Mouse (Mus musculus): ENCODE measurements around the gene Nlrp4a. TPM values are rescaled to one million over a fixed set of nuclear protein-coding genes. Genes with fewer than 3 reads are reported as not detected.
"Not testable (repeated sequence)": the region's sequence is repeated elsewhere in the genome, so short reads cannot be mapped to it uniquely, and the experiment has no call there.

The Nlrp4a gene
- total RNA-seq (2021): not detected
- long read RNA-seq, experiment 1: 0 reads
- long read RNA-seq, experiment 2: 0 reads

- Histone ChIP-seq H3K4me3 (no peak within 1 kb of the TSS), H3K27ac (no peak within 1 kb of the TSS)
- no peak for DNase-seq (ENCODE audit: low spot score in 2 of 2)
- TF ChIP-seq CTCF (conservative IDR thresholded peaks at IDR 0.05): no peak
Measured at GRCm38 (mm10) chr7:26434813-26435212, at the start of gene Nlrp4a. Nlrp4a (plus strand) TSS chr7:26435113.

- not testable (repeated sequence) for H3K27ac ChIP-seq; DNase-seq (ENCODE audit: low spot score in 2 of 2); H3K4me3 ChIP-seq
Measured at GRCm38 (mm10) chr7:26386691-26387090, 48.2 kb upstream of the Nlrp4a start.

DNA sequence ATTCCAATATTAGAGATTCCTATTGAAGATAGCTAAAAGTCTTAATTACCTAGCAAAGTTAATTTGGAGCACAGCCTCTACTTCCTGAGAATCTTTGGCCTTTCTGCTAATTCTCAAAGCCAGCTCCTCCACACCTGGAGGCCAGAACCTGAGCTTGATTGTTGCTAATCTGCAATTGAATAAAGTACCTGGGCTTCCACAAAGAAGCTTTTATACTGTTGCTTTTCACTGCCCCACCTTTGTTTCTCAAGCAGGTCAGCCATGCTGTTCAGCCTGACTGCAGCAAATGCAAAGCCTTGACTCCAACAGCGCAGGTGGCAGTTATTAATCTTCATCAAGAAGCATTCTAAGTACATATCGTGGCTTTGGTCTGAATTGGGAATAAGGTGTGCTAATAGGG, 43.8 kb upstream of the Nlrp4a start:
- not testable (repeated sequence) for H3K4me3 ChIP-seq, H3K27ac ChIP-seq

DNA sequence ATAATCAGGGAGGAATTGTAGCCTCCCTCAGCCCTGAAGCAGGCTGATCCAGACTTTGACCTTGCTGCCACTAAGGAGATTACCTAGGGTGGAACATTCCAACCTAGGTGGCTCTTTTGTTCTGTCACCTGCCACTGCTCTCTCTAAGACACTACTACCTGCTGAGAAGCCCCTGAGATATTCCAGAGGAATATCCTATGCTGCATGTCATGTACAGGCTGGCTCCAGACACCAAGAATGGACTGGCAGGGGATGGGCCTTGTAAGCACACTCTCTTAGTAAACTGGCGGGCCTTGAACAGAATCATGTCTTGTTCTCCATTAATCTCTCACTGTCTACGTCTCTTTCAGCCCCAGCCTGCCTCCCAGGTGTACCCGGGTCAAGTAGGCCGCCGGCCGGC, 43.1 kb upstream of the Nlrp4a start:
- not testable (repeated sequence) for H3K4me3 ChIP-seq; DNase-seq (ENCODE audit: low spot score in 2 of 2); H3K27ac ChIP-seq

More for the DNA sequence above, 43.8 kb upstream of the Nlrp4a start:
- DNase-seq (ENCODE audit: low spot score in 2 of 2): not testable (repeated sequence)

- not testable (repeated sequence) for H3K27ac ChIP-seq; DNase-seq (ENCODE audit: low spot score in 2 of 2); H3K4me3 ChIP-seq
Measured at GRCm38 (mm10) chr7:26403600-26403999, 31.3 kb upstream of the Nlrp4a start, which contains the start of gene Nlrp9c. Nlrp9c (minus strand) TSS chr7:26403700.

GRCm38 (mm10) chr7:26476690-26477089, 41.8 kb downstream of the Nlrp4a start:
- Histone ChIP-seq H3K4me3 (no peak overlapping the region), H3K27ac (no peak overlapping the region)
- no peak for DNase-seq (ENCODE audit: low spot score in 2 of 2)
- no peak for TF ChIP-seq CTCF (conservative IDR thresholded peaks at IDR 0.05)

- H3K4me3 ChIP-seq; DNase-seq (ENCODE audit: low spot score in 2 of 2); H3K27ac ChIP-seq: not testable (repeated sequence)
Measured at GRCm38 (mm10) chr7:26489514-26489913, 54.6 kb downstream of the Nlrp4a start.

Other genes starting within 250 kb of the Nlrp4a start
- gene Vmn1r184, start 174.8 kb upstream of the Nlrp4a start, total RNA-seq (2021): not detected
- gene Cyp2a4, start 127.9 kb upstream of the Nlrp4a start, total RNA-seq (2021): not detected
- not detected for gene Nlrp9c, start 31.4 kb upstream of the Nlrp4a start, total RNA-seq (2021)
- gene Nlrp9a, start 99.9 kb downstream of the Nlrp4a start, total RNA-seq (2021): not detected
- not detected for gene Vmn1r185, start 183.4 kb downstream of the Nlrp4a start, total RNA-seq (2021)